Mouse (Mus musculus) kidney, adult 2 months (tissue): ENCODE measurements around the gene Rbpjl.

Source experiments
- CTCF ChIP-seq: fragments of 200-500 bp; conservative IDR thresholded peaks from 2 replicates; pipeline ENCODE4 v1.5.1; 2011; ENCODE audit warnings: low read depth, mild to moderate bottlenecking, control low read depth, low read length, moderate library complexity, mixed read lengths; ENCODE audit not compliant: insufficient read depth, insufficient read length
- POLR2A ChIP-seq: fragments of 200-500 bp; IDR thresholded peaks from one replicate; pipeline ENCODE4 v1.6.1; 2011; ENCODE audit warnings: low read depth, low read length, control low read depth

- TF ChIP-seq CTCF, result no peak
- TF ChIP-seq POLR2A, result no peak
Observed at GRCm38 (mm10) chr2:164396076-164396475, 6.9 kb upstream of the Rbpjl start.
